Mouse (Mus musculus) embryonic fibroblast, embryonic 13.5 days (primary cell): ENCODE data around the gene Gsta1.
A peak's percentile ranks its signal among the peaks of the same experiment; 100 is the strongest.

Source experiments
- CTCF ChIP-seq: IDR thresholded peaks from 2 replicates; pipeline ENCODE4 v1.5.1; 2011; ENCODE audit warnings: mild to moderate bottlenecking, control low read depth, low read length, moderate library complexity, borderline replicate concordance; ENCODE audit not compliant: insufficient read depth
- POLR2A ChIP-seq: IDR thresholded peaks from 2 replicates; pipeline ENCODE4 v1.6.1; 2011; ENCODE audit warnings: low read depth, mild to moderate bottlenecking, control low read depth, low read length, moderate library complexity

- TF ChIP-seq CTCF = no peak
- 0 out of 2 replicates have a peak, but pooled peaks have one; percentile 16 for TF ChIP-seq POLR2A
These were observed 39.5 kb upstream of the Gsta1 start for GRCm38 (mm10) chr9:78190651-78191634.
